Mouse (Mus musculus): ENCODE results near the gene Elane.

GRCm38 (mm10) chr10:79908167-79909091 lies 22.4 kb downstream of the Elane start, which contains the start of gene Med16:
- TF ChIP-seq CTCF (IDR thresholded peaks at IDR 0.05; ENCODE audit: extremely low read depth, insufficient read depth, low read length) (no peak), POLR2A (IDR thresholded peaks at IDR 0.05; ENCODE audit: extremely low read depth, insufficient read depth, low read length) (no peak)
